Mouse (Mus musculus) liver, adult 2 months (tissue): ENCODE data around the gene Clcn2. TPM values are rescaled to one million over a fixed set of nuclear protein-coding genes. Genes with fewer than 3 reads are reported as not detected.

Source experiments
- DNase-seq: peaks from one replicate; pipeline ENCODE4 v3.0.0-alpha.2; 2011; ENCODE audit warnings: low read depth, low spot score; ENCODE audit errors: extremely low read depth
- H3K27ac ChIP-seq: fragments of 200-500 bp; replicated peaks from 2 replicates; pipeline ENCODE4 v1.5.1; 2012; ENCODE audit warnings: low read depth, mild to moderate bottlenecking, control low read depth, inconsistent platforms, low read length; ENCODE audit not compliant: insufficient read depth
- H3K27me3 ChIP-seq: fragments of 200-500 bp; 2 replicates; pipeline ENCODE4 v1.6.1; 2012; ENCODE audit warnings: mild to moderate bottlenecking, moderate library complexity, low read length, inconsistent platforms; ENCODE audit not compliant: control insufficient read depth, insufficient read depth
- H3K36me3 ChIP-seq: fragments of 200-500 bp; 2 replicates; pipeline ENCODE4 v1.6.1; 2012; ENCODE audit warnings: low read length, inconsistent platforms; ENCODE audit not compliant: control insufficient read depth, insufficient read depth
- H3K4me1 ChIP-seq: fragments of 200-500 bp; 2 replicates; pipeline ENCODE4 v1.6.1; 2011; ENCODE audit warnings: low read length; ENCODE audit not compliant: control insufficient read depth, insufficient read depth
- H3K4me3 ChIP-seq: fragments of 200-500 bp; 2 replicates; pipeline ENCODE4 v1.5.1; 2011; ENCODE audit warnings: low read depth, mild to moderate bottlenecking, control low read depth, low read length, moderate library complexity; ENCODE audit not compliant: insufficient read depth
- H3K79me2 ChIP-seq: fragments of 200-500 bp; 2 replicates; pipeline ENCODE4 v1.6.1; 2012; ENCODE audit warnings: inconsistent platforms, mild to moderate bottlenecking, low read length, moderate library complexity; ENCODE audit not compliant: control insufficient read depth, insufficient read depth
- H3K9ac ChIP-seq: fragments of 200-500 bp; 2 replicates; pipeline ENCODE4 v1.6.1; 2012; ENCODE audit warnings: low read depth, mild to moderate bottlenecking, control low read depth, inconsistent platforms, low read length
- CTCF ChIP-seq: fragments of 200-500 bp; IDR thresholded peaks from 2 replicates; pipeline ENCODE4 v1.5.1; 2011; ENCODE audit warnings: low read depth, low read length, control low read depth
- POLR2A ChIP-seq: fragments of 200-500 bp; IDR thresholded peaks from 2 replicates; pipeline ENCODE4 v1.6.1; 2011; ENCODE audit warnings: low read length, control low read depth; ENCODE audit not compliant: insufficient read depth; ENCODE audit errors: extremely low read depth
- WGBS: fragments of 180-500 bp; shearing (Covaris S2); methylation state at CpG from one replicate; pipeline ENCODE4 v1.1.7; 2018; 5-methylcytosine and 5-hydroxymethylcytosine counted together
- polyA plus RNA-seq: library from polyadenylated mRNA; depleted of rRNA; stranded (reverse); fragments of >200 nt; gene quantifications from 2 replicates; pipeline ENCODE4 v1.2.3, GENCODE M21; 2012
- total RNA-seq: library from RNA; depleted of rRNA; stranded (reverse); fragments of >200 nt; gene quantifications from 2 replicates; pipeline ENCODE4 v1.2.3, GENCODE M21; 2014

The Clcn2 gene
- total and polyA plus RNA-seq, 2 experiments: 29.6 to 58.6 TPM

DNA sequence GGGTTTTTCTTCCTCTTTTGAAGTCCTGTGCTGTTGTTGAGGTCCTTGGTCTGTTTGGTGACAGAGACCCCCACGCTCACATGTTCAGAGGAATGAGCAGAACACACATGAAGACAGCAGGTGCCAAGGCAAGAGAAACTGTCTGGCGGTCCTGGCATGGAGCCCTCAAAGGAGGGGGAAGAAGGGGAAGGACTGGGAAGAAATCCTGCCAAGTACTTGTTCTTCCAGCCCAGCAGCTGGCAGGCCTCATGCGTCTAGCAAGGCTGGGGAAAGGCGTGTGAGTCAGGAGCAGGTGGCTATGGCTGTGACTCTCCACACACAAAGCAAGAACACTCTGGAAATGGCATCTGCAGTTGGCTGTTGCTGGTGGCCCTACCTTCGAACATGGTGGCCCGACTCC lies 29.1 kb upstream of the Clcn2 start:
- Histone ChIP-seq H3K79me2 (no peaks in the 10 kb centered on the region), H3K27me3 (no peaks in the 10 kb centered on the region), H3K4me1 (no peaks in the 10 kb centered on the region), H3K36me3 (no peaks in the 10 kb centered on the region), H3K27ac (no peak overlapping the region), H3K4me3 (no peak overlapping the region), H3K9ac (no peak overlapping the region)
- no peak for DNase-seq
- 87% methylated on average over 6 of the region's 6 CpGs for WGBS
- TF ChIP-seq CTCF: no peak
- TF ChIP-seq POLR2A: no peak

DNA sequence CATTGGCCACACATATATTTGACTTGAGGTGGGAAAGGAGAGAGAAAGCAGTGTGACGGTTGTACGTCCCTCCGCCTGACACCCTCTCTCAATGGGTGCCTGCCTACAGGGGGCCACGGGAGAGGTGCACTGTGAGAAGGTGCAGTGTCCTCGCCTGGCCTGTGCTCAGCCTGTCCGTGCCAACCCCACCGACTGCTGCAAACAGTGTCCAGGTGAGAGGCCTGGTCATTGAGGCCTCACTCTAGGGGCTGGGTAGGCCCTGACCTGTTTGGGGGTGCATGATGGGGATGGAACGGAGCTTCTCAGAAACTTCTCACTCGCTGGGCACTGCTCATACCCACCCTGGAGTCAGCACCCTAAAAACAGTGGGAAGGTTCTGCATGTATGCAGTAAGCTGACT lies 22.3 kb upstream of the Clcn2 start:
- Histone ChIP-seq H3K79me2 (no peaks in the 10 kb centered on the region), H3K27me3 (no peaks in the 10 kb centered on the region), H3K4me1 (no peaks in the 10 kb centered on the region), H3K27ac (no peak overlapping the region), H3K4me3 (no peak overlapping the region), H3K36me3 (no peaks in the 10 kb centered on the region), H3K9ac (no peak overlapping the region)
- no peak for TF ChIP-seq POLR2A
- 96% methylated on average over 9 of the region's 9 CpGs for WGBS
- no peak for DNase-seq

- H3K36me3 ChIP-seq: no peaks in the 10 kb centered on the region
- no peak for DNase-seq
- no peaks in the 10 kb centered on the region for H3K27me3 ChIP-seq
- H3K27ac ChIP-seq: no peak overlapping the region
- TF ChIP-seq POLR2A: no peak
- TF ChIP-seq CTCF: no peak
- no peaks in the 10 kb centered on the region for H3K79me2 ChIP-seq
- H3K4me1 ChIP-seq: no peaks in the 10 kb centered on the region
- WGBS: 88% methylated on average over 5 of the region's 5 CpGs
- H3K4me3 ChIP-seq: no peak overlapping the region
- H3K9ac ChIP-seq: no peak overlapping the region
These were observed 19.3 kb upstream of the Clcn2 start for GRCm38 (mm10) chr16:20736823-20737222.

- no peak for DNase-seq
- Histone ChIP-seq H3K4me3 (no peak overlapping the region), H3K36me3 (no peaks in the 10 kb centered on the region), H3K27ac (no peak overlapping the region), H3K79me2 (no peaks in the 10 kb centered on the region), H3K9ac (no peak overlapping the region), H3K4me1 (no peaks in the 10 kb centered on the region), H3K27me3 (no peaks in the 10 kb centered on the region)
- no peak for TF ChIP-seq CTCF
- no peak for TF ChIP-seq POLR2A
- WGBS: 89% methylated on average over 7 of the region's 7 CpGs
These were observed 18.6 kb upstream of the Clcn2 start for GRCm38 (mm10) chr16:20736168-20736567.

DNA sequence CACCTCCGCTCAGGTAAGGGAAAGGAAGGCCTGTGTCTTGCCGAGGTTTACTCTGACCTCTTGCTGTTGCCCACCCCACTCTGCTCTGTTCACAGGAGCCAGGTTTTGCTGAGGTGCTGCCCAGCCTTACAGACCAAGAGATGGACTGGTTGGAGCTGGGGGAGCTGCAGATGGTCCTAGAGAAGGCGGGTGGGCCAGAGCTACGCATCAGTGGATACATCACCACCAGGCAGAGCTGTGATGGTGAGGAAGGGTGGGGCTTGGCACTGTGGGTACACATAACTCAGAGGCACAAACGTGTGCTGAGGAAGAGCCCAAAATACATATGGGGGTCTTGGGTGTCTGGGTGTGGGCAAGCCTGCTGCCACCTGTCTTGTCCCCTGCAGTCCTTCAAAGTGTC lies 18.1 kb upstream of the Clcn2 start:
- 93% methylated on average over 5 of the region's 5 CpGs for WGBS
- no peaks in the 10 kb centered on the region for H3K79me2 ChIP-seq
- no peak overlapping the region for H3K27ac ChIP-seq
- no peak overlapping the region for H3K4me3 ChIP-seq
- H3K4me1 ChIP-seq: no peaks in the 10 kb centered on the region
- H3K27me3 ChIP-seq: no peaks in the 10 kb centered on the region
- DNase-seq: no peak
- H3K9ac ChIP-seq: no peak overlapping the region
- no peak for TF ChIP-seq CTCF
- TF ChIP-seq POLR2A: no peak
- H3K36me3 ChIP-seq: no peaks in the 10 kb centered on the region

DNA sequence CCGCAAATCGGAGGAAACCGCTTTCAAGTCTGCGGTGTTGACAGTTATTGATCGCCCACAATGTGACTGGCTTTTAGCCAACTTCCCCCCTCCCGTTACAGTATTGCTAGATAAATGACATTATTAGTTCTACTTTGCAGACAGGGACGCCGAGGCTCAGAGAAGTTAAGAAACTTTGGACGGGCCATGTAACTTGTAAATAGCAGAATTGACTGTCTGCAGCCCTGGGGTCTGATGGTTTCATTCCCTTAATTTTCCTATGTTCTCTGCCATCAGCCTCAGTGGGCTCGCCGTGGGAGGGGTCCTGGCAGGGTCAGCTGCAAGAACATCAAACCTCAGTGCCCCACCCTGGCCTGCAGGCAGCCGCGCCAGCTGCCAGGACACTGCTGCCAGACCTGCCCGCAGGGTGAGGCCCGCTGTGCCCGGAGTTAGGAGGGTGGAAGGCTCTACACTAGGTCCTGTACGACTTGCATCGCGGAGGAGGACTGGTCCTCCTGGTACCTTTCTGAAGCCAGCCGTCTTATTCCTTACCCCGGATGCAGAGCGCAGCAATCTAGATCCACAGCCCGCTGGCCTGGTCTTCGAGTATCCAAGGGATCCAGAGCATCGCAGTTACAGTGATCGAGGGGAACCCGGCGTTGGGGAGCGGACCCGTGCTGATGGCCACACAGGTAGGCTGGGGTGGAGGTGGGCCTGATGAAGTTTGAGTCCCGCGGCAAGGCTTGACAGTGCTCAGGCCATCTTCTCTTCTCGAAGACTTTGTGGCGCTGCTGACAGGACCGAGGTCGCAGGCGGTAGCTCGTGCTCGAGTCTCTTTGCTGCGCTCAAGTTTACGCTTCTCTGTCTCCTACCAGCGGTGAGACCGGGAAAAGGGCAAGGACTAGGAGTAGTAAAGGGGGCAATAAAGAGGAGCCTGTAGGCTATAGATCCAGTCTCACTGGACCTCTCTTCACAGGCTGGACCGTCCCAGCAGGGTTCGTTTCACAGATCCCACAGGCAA lies 16.5 kb upstream of the Clcn2 start, which contains the start of gene Thpo:
Gene Thpo (minus strand): TSS at position 781 of the 1,000 bp plus-strand sequence.
- Histone ChIP-seq H3K36me3 (no peaks in the 10 kb centered on the region), H3K79me2 (no peaks in the 10 kb centered on the region), H3K27me3 (no peaks in the 10 kb centered on the region), H3K27ac (no peak within 1 kb of the TSS), H3K4me3 (peak within 1 kb of the TSS; percentile 82), H3K9ac (peak within 1 kb of the TSS; percentile 91), H3K4me1 (peaks cover 5% of the 10 kb centered on the region)
- 44% methylated on average over 45 of the region's 45 CpGs for WGBS
- peak; percentile 44 for DNase-seq
- TF ChIP-seq CTCF (no peak), POLR2A (no peak)
